ENCODE assay signal across 8 mouse cellular contexts in the genomic region with DNA sequence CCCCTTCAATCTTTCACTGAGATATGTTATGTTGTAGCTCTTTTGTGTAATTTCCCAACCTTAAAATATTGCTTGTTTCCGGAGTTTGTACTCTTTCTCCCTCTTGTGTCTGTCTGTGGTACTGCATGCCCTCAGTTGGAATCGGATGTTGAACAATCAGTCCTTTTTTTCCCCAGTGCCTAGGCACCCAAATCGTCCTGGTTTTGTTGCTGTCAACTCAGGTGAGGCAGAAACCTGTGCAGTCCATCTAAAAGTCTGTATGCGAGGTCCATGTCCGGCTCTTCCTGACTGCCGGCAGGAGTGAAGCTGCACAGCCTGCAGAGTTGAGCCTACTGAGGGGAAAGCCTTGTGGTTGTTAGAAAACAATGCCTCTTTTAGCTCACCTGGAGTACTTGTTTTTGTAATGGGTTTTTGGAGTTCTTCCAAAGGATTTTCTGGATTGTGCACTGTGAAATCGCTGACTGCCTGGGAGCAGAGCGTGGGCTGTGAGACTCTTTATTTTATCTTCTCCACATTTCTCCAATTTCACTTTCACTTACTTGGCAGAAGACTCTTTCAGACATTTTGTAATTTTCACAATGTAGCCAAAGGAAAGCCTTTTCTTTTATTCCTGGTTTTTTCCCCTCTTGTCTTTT. TPM values are rescaled to one million over a fixed set of nuclear protein-coding genes. Genes with fewer than 3 reads are reported as not detected.
DNase-seq lines count a peak whose midpoint lies in the region; ATAC-seq lines count a peak whose summit lies in the region.

No protein-coding gene starts in this region.

- no peak overlapping the region for H3K27ac ChIP-seq in forebrain, embryonic 14.5 days (ENCODE audit: low read depth, low read length)
- H3K27ac ChIP-seq in forebrain, embryonic 12.5 days = no peak overlapping the region

- H3K9ac ChIP-seq in forebrain, embryonic 14.5 days (ENCODE audit: low read length) = no peak overlapping the region
- H3K9ac ChIP-seq in forebrain, embryonic 12.5 days = no peak overlapping the region

- H3K4me2 ChIP-seq in forebrain, embryonic 14.5 days (ENCODE audit: low read length) = no peak overlapping the region
- no peak overlapping the region for H3K4me2 ChIP-seq in forebrain, embryonic 12.5 days

- H3K27me3 ChIP-seq in forebrain, embryonic 14.5 days (replicated peaks; ENCODE audit: control insufficient read depth, insufficient read depth, low read length) = no peaks in the 10 kb centered on the region
- no peaks in the 10 kb centered on the region for H3K27me3 ChIP-seq in forebrain, embryonic 12.5 days

- H3K4me3 ChIP-seq in forebrain, embryonic 14.5 days (ENCODE audit: low read depth, low read length) = no peak overlapping the region
- H3K4me3 ChIP-seq in forebrain, embryonic 12.5 days (replicated peaks) = no peak overlapping the region

- no peaks in the 10 kb centered on the region for H3K4me1 ChIP-seq in forebrain, embryonic 14.5 days (ENCODE audit: control insufficient read depth, insufficient read depth, low read length)
- H3K4me1 ChIP-seq in forebrain, embryonic 12.5 days = no peaks in the 10 kb centered on the region; the same call in 1 of the 2 replicates

- peaks cover 24% of the 10 kb centered on the region for H3K36me3 ChIP-seq in forebrain, embryonic 14.5 days (ENCODE audit: control insufficient read depth, insufficient read depth, low read length)
- H3K36me3 ChIP-seq in forebrain, embryonic 12.5 days (replicated peaks) = peaks cover 20% of the 10 kb centered on the region

- 58% methylated on average over 8 of the region's 8 CpGs for WGBS in forebrain, embryonic 14.5 days
- 61% methylated on average over 8 of the region's 8 CpGs for WGBS in forebrain, embryonic 12.5 days

- ATAC-seq in forebrain, embryonic 14.5 days = no peak
- no peak for ATAC-seq in forebrain, embryonic 12.5 days (ENCODE audit: low FRiP score)

- no peaks in the 10 kb centered on the region for H3K9me3 ChIP-seq in forebrain, embryonic 14.5 days (replicated peaks; ENCODE audit: control insufficient read depth, low read length)
- H3K9me3 ChIP-seq in forebrain, embryonic 12.5 days = no peaks in the 10 kb centered on the region

- DNase-seq in forebrain, embryonic 14.5 days (ENCODE audit: low spot score) = peak; percentile 72
- peak; percentile 27 for DNase-seq in Muller cell, postnatal 12 days (ENCODE audit: inconsistent ontology term)
- DNase-seq in cerebellum, adult 8-10 months = peak; percentile 65
- peak; percentile 62 for DNase-seq in gastrocnemius, postnatal 10 days
- DNase-seq in layer of hippocampus, adult 9-10 months (ENCODE audit: low spot score) = peak; percentile 83
- DNase-seq in lung, postnatal 4 days = peak; percentile 20 to 75
- DNase-seq in spleen, adult 18-20 months = peak; percentile 8 to 65

RNA-seq across cellular contexts. Expression of a gene that starts 11.4 kb away (rescaled TPM):
- 168 and 174 TPM in 2 replicates for polyA plus RNA-seq in forebrain, embryonic 14.5 days (2014; fragmentation: Nextera tagmentation; extraction: Ambion mirVana)
- 137 TPM in 2 replicates for polyA plus RNA-seq in forebrain, embryonic 12.5 days (2016; fragmentation: Nextera tagmentation; extraction: Ambion mirVana)
- 10 to 100 TPM; 63.9 to 66.6 TPM for total RNA-seq in gastrocnemius, postnatal 10 days (2021)

Comparison
In these comparisons a context has a peak if more than half of its experiments do, and no peak if none do; other contexts are left out.
1. DNase-seq: peak in every context shown above with its lines; median percentile 83 in layer of hippocampus, adult 9-10 months; 72 in forebrain, embryonic 14.5 days; 65 in cerebellum, adult 8-10 months; 62 in gastrocnemius, postnatal 10 days; 48 in lung, postnatal 4 days; 36 in spleen, adult 18-20 months; 27 in Muller cell, postnatal 12 days.